Mouse (Mus musculus) embryonic fibroblast, embryonic 13.5 days (primary cell): Measurements from ENCODE around the gene Ireb2.

ENCODE experiments used
- CTCF ChIP-seq: IDR thresholded peaks from 2 replicates; pipeline ENCODE4 v1.5.1; 2011; ENCODE audit warnings: mild to moderate bottlenecking, control low read depth, low read length, moderate library complexity, borderline replicate concordance; ENCODE audit not compliant: insufficient read depth
- POLR2A ChIP-seq: IDR thresholded peaks from 2 replicates; pipeline ENCODE4 v1.6.1; 2011; ENCODE audit warnings: low read depth, mild to moderate bottlenecking, control low read depth, low read length, moderate library complexity

- TF ChIP-seq CTCF: no peak
- no peak for TF ChIP-seq POLR2A
These were observed 82.7 kb downstream of the Ireb2 start for GRCm38 (mm10) chr9:54946256-54946655.
